Mouse (Mus musculus): ENCODE measurements around the gene Acot8. TPM values are rescaled to one million over a fixed set of nuclear protein-coding genes. Genes with fewer than 3 reads are reported as not detected.
A peak's percentile ranks its signal among the peaks of the same experiment; 100 is the strongest.

The Acot8 gene
- total RNA-seq (2014; fragmentation: Nextera tagmentation) (12.9 and 16.6 TPM in 2 replicates), total RNA-seq (2017) (20.8 and 24.0 TPM in 2 replicates), polyA plus RNA-seq (2012) (45.4 and 51.6 TPM in 2 replicates)

DNA sequence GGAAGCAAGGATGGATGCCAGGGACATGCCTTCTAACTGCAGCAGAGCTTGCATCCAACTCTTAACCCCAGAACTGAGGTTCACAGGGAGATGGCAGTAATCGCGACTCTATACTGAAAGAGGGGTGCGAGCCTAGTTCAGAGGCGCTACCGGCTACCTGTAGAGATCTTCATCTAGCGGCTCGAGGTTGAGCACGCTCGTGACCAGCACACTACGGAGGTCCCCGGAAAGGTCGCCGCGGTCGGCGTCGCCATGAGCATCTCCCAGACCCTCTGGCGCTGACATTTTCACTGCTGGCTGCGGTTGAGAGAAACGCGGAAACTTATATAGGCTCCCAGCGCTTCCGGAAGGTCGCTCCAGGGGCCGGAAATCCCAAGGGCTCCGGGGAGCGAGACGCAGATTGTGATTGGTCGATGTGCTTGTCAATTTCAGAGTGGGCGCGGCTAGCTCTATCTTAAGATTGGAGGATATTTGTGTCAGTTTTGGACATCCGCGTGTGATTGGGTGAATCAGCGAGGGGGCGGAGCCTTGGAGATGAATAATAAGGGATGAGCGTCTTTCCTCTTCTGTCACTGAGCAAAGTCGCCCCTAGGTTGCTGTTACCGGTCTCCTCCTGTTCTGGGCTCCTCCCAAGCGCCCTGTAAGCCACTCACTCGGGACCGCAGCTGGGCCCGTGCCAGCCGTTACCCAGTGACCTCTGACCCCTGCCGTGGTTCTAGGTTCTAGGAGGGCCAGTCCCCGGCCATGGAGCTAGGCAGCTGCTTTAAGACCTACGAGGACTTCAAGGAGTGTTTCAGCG, at the start of gene Acot8, which contains the start of gene Zswim3:
TSS of gene Acot8 (minus strand) at position 350 of the 799 bp plus-strand sequence.
TSS of gene Zswim3 (plus strand) at position 566 of the 799 bp plus-strand sequence.
- peak; percentile 95 for ATAC-seq (ENCODE audit: extremely low read depth, insufficient number of reproducible peaks, low FRiP score, poor library complexity, severe bottlenecking)
- peak; percentile 74; the same call in 1 of the 2 replicates for TF ChIP-seq POLR2AphosphoS5 (IDR thresholded peaks at IDR 0.05; ENCODE audit: insufficient replicate concordance, low read depth, low read length)
- TF ChIP-seq CTCF (IDR thresholded peaks at IDR 0.05; ENCODE audit: low read depth, low read length) = no peak
- Histone ChIP-seq H3K4me1 (ENCODE audit: insufficient read depth, low read depth, low read length) (peaks cover 34% of the 10 kb centered on the region), H3K27me3 (ENCODE audit: insufficient read depth, low read length) (no peaks in the 10 kb centered on the region), H3K36me3 (replicated peaks) (peaks cover 64% of the 10 kb centered on the region), H3K4me3 (ENCODE audit: low read depth, low read length) (peak within 1 kb of the TSS; percentile 81), H3K9me3 (replicated peaks) (no peaks in the 10 kb centered on the region)
- DNase-seq (ENCODE audit: low spot score) = peak; percentile 94

DNA sequence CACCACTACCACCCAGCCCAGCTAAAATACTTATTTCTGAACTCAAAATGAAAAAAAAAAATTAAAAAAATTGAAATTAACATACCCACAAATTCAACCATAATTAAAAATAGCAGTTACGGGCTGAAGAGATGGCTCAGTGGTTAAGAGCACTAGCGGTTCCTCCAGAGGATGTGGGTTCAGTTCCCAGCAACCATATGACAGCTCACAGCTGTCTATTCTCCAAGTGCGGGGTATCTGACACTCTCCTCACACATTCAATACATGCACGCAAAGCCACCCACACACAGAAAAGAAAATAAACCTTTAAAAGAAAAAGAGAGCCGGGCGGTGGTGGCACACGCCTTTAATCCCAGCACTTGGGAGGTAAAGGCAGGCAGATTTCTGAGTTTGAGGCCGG, 45.4 kb upstream of the Acot8 start:
- H3K36me3 ChIP-seq (replicated peaks) = no peaks in the 10 kb centered on the region
- ATAC-seq (ENCODE audit: extremely low read depth, insufficient number of reproducible peaks, low FRiP score, poor library complexity, severe bottlenecking) = no peak
- no peak for TF ChIP-seq GATA1 (IDR thresholded peaks at IDR 0.05; ENCODE audit: borderline replicate concordance, low read length)
- TF ChIP-seq GATA2 (IDR thresholded peaks at IDR 0.05; ENCODE audit: borderline replicate concordance, low read depth, low read length) = no peak
- TF ChIP-seq TAL1 (conservative IDR thresholded peaks at IDR 0.05; ENCODE audit: low read depth, low read length) = no peak
- no peak for TF ChIP-seq POLR2AphosphoS5 (IDR thresholded peaks at IDR 0.05; ENCODE audit: insufficient replicate concordance, low read depth, low read length)
- TF ChIP-seq CTCF (IDR thresholded peaks at IDR 0.05; ENCODE audit: low read depth, low read length) = no peak

DNA sequence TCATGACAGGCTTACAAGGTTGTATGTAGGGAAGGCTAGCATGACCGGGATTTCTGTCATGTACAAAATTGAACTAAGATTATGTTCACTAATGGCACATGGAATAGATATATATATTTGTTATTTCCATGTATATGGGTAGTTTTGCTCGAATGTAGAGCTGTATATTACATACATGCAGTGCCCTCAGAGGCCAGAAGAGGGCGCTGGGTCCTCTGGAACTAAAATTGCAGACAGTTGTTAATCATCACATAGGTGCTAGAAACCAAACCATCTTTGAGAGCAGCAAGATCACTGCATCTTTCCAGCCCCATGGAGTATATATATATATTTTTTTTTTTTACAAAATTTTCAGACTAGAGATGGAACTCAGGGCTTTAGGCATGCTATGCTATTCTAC, 41.1 kb upstream of the Acot8 start:
- ATAC-seq (ENCODE audit: extremely low read depth, insufficient number of reproducible peaks, low FRiP score, poor library complexity, severe bottlenecking) = no peak
- no peak for TF ChIP-seq CTCF (IDR thresholded peaks at IDR 0.05; ENCODE audit: low read depth, low read length)
- TF ChIP-seq POLR2AphosphoS5 (IDR thresholded peaks at IDR 0.05; ENCODE audit: insufficient replicate concordance, low read depth, low read length) = no peak
- no peak for TF ChIP-seq TAL1 (conservative IDR thresholded peaks at IDR 0.05; ENCODE audit: low read depth, low read length)
- TF ChIP-seq GATA2 (IDR thresholded peaks at IDR 0.05; ENCODE audit: borderline replicate concordance, low read depth, low read length) = no peak
- no peak for TF ChIP-seq GATA1 (IDR thresholded peaks at IDR 0.05; ENCODE audit: borderline replicate concordance, low read length)
- Histone ChIP-seq H3K9me3 (replicated peaks) (no peaks in the 10 kb centered on the region), H3K4me3 (ENCODE audit: low read depth, low read length) (no peak overlapping the region), H3K27me3 (ENCODE audit: insufficient read depth, low read length) (peaks cover 19% of the 10 kb centered on the region), H3K36me3 (replicated peaks) (no peaks in the 10 kb centered on the region), H3K4me1 (ENCODE audit: insufficient read depth, low read depth, low read length) (no peaks in the 10 kb centered on the region)
- no peak for DNase-seq (ENCODE audit: low spot score)

More for the DNA sequence above, 45.4 kb upstream of the Acot8 start:
- Histone ChIP-seq H3K4me3 (ENCODE audit: low read depth, low read length) (no peak overlapping the region), H3K9me3 (replicated peaks) (no peaks in the 10 kb centered on the region), H3K4me1 (ENCODE audit: insufficient read depth, low read depth, low read length) (no peaks in the 10 kb centered on the region), H3K27me3 (ENCODE audit: insufficient read depth, low read length) (peaks cover 32% of the 10 kb centered on the region)
- DNase-seq (ENCODE audit: low spot score) = no peak

GRCm38 (mm10) chr2:164835164-164835563, 30.5 kb upstream of the Acot8 start:
- DNase-seq (ENCODE audit: low spot score) (no peak), ATAC-seq (ENCODE audit: extremely low read depth, insufficient number of reproducible peaks, low FRiP score, poor library complexity, severe bottlenecking) (no peak)
- H3K4me3 ChIP-seq (ENCODE audit: low read depth, low read length) = no peak overlapping the region; the same call in 1 of the 2 replicates
- TF ChIP-seq GATA2 (IDR thresholded peaks at IDR 0.05; ENCODE audit: borderline replicate concordance, low read depth, low read length) (no peak), TAL1 (conservative IDR thresholded peaks at IDR 0.05; ENCODE audit: low read depth, low read length) (no peak), GATA1 (IDR thresholded peaks at IDR 0.05; ENCODE audit: borderline replicate concordance, low read length) (no peak), CTCF (IDR thresholded peaks at IDR 0.05; ENCODE audit: low read depth, low read length) (no peak), POLR2AphosphoS5 (IDR thresholded peaks at IDR 0.05; ENCODE audit: insufficient replicate concordance, low read depth, low read length) (no peak)
- H3K27me3 ChIP-seq (ENCODE audit: insufficient read depth, low read length) = peaks cover 7% of the 10 kb centered on the region; the same call in 1 of the 2 replicates
- H3K9me3 ChIP-seq (replicated peaks) = no peaks in the 10 kb centered on the region
- peaks cover 51% of the 10 kb centered on the region for H3K36me3 ChIP-seq (replicated peaks)
- peaks cover 26% of the 10 kb centered on the region for H3K4me1 ChIP-seq (ENCODE audit: insufficient read depth, low read depth, low read length)

DNA sequence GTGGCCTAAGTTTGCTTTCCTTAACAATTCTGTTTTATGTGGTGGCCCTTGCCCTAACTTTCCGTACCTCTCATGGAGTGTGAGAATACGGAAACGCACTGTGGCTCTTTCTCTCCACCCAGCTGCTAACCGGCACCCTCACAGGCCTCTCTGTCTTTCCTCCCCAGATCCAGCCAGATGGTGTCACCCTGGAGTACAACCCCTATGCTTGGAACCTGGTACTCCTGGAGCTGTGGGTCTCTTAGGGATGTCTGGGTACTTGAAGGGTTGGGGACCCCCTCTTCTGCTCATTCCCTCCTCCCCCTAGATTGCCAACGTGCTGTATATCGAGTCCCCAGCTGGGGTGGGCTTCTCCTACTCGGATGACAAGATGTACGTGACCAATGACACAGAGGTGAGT, 29.8 kb upstream of the Acot8 start:
- Histone ChIP-seq H3K27me3 (ENCODE audit: insufficient read depth, low read length) (peaks cover 4% of the 10 kb centered on the region; the same call in 1 of the 2 replicates), H3K4me1 (ENCODE audit: insufficient read depth, low read depth, low read length) (peaks cover 26% of the 10 kb centered on the region), H3K4me3 (ENCODE audit: low read depth, low read length) (peak overlapping the region; percentile 80), H3K9me3 (replicated peaks) (no peaks in the 10 kb centered on the region), H3K36me3 (replicated peaks) (peaks cover 44% of the 10 kb centered on the region)
- DNase-seq (ENCODE audit: low spot score) (peak; percentile 24), ATAC-seq (ENCODE audit: extremely low read depth, insufficient number of reproducible peaks, low FRiP score, poor library complexity, severe bottlenecking) (0 out of 2 replicates have a peak, but pooled peaks have one; percentile 35)
- TF ChIP-seq GATA1 (IDR thresholded peaks at IDR 0.05; ENCODE audit: borderline replicate concordance, low read length) = no peak

DNA sequence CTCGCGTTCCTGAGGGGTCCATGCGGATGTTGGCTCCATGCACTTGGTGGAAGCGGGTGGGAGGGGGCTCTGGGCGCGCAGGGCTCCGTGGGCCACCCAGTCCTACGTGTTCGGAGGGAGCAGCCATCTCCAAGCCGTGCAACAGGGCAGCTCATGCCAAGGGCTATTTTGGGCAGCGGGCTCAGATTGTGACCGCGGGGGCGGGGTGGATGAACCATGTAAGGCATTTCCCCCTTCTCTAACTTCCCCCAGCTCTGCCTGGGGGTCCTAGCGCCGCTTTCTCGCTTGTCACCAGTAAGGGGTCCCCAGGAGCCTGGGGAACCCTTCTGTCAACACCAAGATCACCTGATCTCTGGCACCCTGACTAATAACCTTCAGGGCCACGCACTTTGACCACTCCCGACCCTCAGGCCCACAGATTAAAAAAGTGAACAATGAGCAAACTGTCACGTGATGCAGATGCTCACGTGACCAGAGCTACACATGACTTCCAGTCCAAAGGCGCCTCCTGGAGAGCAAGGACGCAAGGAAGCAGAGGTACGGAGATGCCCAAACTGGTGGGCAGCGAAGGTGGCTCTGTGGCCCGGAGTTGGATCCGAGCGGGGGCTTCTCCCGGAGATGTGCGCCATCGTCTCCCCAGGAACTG, 28.8 kb upstream of the Acot8 start, which contains the start of gene Neurl2:
TSS of gene Neurl2 (minus strand) at position 143 of the 646 bp plus-strand sequence.
- Histone ChIP-seq H3K36me3 (replicated peaks) (peaks cover 41% of the 10 kb centered on the region), H3K4me1 (ENCODE audit: insufficient read depth, low read depth, low read length) (peaks cover 26% of the 10 kb centered on the region), H3K4me3 (ENCODE audit: low read depth, low read length) (peak within 1 kb of the TSS; percentile 80), H3K9me3 (replicated peaks) (no peaks in the 10 kb centered on the region), H3K27me3 (ENCODE audit: insufficient read depth, low read length) (peaks cover 4% of the 10 kb centered on the region; the same call in 1 of the 2 replicates)
- ATAC-seq (ENCODE audit: extremely low read depth, insufficient number of reproducible peaks, low FRiP score, poor library complexity, severe bottlenecking) (peak; percentile 31), DNase-seq (ENCODE audit: low spot score) (peak; percentile 31)
- TF ChIP-seq CTCF (IDR thresholded peaks at IDR 0.05; ENCODE audit: low read depth, low read length) = no peak
- no peak for TF ChIP-seq GATA2 (IDR thresholded peaks at IDR 0.05; ENCODE audit: borderline replicate concordance, low read depth, low read length)
- no peak for TF ChIP-seq POLR2AphosphoS5 (IDR thresholded peaks at IDR 0.05; ENCODE audit: insufficient replicate concordance, low read depth, low read length)
- no peak for TF ChIP-seq GATA1 (IDR thresholded peaks at IDR 0.05; ENCODE audit: borderline replicate concordance, low read length)
- TF ChIP-seq TAL1 (conservative IDR thresholded peaks at IDR 0.05; ENCODE audit: low read depth, low read length) = no peak
